ENCODE assay signal across 9 mouse cellular contexts in the genomic region with DNA sequence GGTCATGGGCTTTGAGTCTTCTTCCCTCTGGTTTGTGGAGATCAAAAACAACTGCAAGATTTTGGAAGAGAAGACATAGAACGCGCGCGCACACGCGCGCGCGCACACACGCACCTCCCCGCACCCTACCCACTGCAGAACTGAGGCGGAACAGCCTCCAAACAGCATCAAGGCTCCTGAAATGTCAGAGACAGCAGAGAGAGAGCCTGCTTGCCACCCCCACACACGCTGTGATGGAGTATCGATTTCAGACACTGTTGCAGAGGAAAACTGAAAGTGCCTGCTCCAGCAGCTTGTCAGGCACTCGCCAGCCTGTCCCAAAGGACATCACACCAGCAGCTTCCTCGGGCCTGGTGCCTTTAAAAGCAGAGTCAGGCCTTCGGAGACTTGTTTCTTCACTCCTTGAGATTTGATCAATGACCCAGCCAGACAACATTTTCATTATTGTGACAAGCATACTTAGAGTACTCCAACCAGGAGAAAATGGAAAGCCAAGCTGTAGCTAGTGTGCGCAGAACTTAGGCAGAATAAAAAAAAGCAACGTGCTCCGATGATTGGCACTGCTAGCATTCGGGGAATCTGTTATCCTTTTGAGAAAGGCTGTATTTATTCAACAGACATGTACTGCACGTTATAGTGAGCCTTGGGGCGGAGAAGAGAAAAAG.
DNase-seq lines count a peak whose midpoint lies in the region; ATAC-seq and TF ChIP-seq lines count a peak whose summit lies in the region.
"Had no signal": no experiment of that assay in that cellular context is flagged by ENCODE, and none has a peak within 500 bp of the region (broad histone marks: within the 10 kb centered on the region; RNA-seq: fewer than 3 reads in every experiment).

No protein-coding gene starts in this region.

- no peak overlapping the region for H3K9ac ChIP-seq in kidney, embryonic 14.5 days (ENCODE audit: low read depth, low read length)
- 0 out of 2 replicates have a peak overlapping the region, but pooled peaks have one; percentile 29 for H3K9ac ChIP-seq in intestine, embryonic 16.5 days (ENCODE audit: low read depth, low read length)
- H3K9ac ChIP-seq: liver, embryonic 13.5 days had no signal

- no peak for DNase-seq in kidney, postnatal 10 days
- DNase-seq in retina, postnatal 1 day: peak; percentile 26
- no peak for DNase-seq in cerebellum, postnatal 4 days (ENCODE audit: low spot score in 2 of 2)
- DNase-seq in lung, adult 2 months: no peak
- DNase-seq in adrenal gland, postnatal 25 days: no peak
- DNase-seq: liver, embryonic 13.5 days had no signal

- H3K4me3 ChIP-seq in kidney, embryonic 14.5 days (ENCODE audit: low read length): peak overlapping the region; percentile 19; the same call in 1 of the 2 replicates
- H3K4me3 ChIP-seq in cortical plate, adult 2 months (ENCODE audit: insufficient read depth, low read length): no peak overlapping the region
- no peak overlapping the region; the same call in 1 of the 2 replicates for H3K4me3 ChIP-seq in intestine, embryonic 16.5 days (ENCODE audit: low read length)
- no peak overlapping the region for H3K4me3 ChIP-seq in lung, adult 2 months (replicated peaks; ENCODE audit: extremely low read depth, low read depth, low read length)
- H3K4me3 ChIP-seq: liver, embryonic 13.5 days had no signal

- peaks cover 9% of the 10 kb centered on the region; the same call in 1 of the 2 replicates for H3K4me1 ChIP-seq in kidney, embryonic 14.5 days (ENCODE audit: control insufficient read depth, insufficient read depth, low read length)
- H3K4me1 ChIP-seq in cortical plate, adult 2 months (ENCODE audit: control insufficient read depth, insufficient read depth, low read length): peaks cover 1% of the 10 kb centered on the region; the same call in 1 of the 2 replicates
- peaks cover 11% of the 10 kb centered on the region for H3K4me1 ChIP-seq in intestine, embryonic 16.5 days (ENCODE audit: control insufficient read depth, insufficient read depth, low read length)
- no peaks in the 10 kb centered on the region for H3K4me1 ChIP-seq in lung, adult 2 months (ENCODE audit: control insufficient read depth, insufficient read depth, low read length)
- H3K4me1 ChIP-seq: liver, embryonic 13.5 days had no signal

- WGBS in kidney, embryonic 14.5 days: 55% methylated on average over 23 of the region's 23 CpGs
- WGBS in intestine, embryonic 16.5 days: 63% methylated on average over 23 of the region's 23 CpGs
- WGBS in lung, adult 2 months: 68% methylated on average over 23 of the region's 23 CpGs

- no peak for TF ChIP-seq CTCF in cortical plate, adult 2 months (IDR thresholded peaks at IDR 0.05; ENCODE audit: extremely low read depth, insufficient read depth, low read length)
- no peak for TF ChIP-seq CTCF in lung, adult 2 months (IDR thresholded peaks at IDR 0.05; ENCODE audit: insufficient read depth, low read length)

- no peak overlapping the region for H3K27ac ChIP-seq in kidney, embryonic 14.5 days (ENCODE audit: low read depth, low read length)
- H3K27ac ChIP-seq in cortical plate, adult 2 months (ENCODE audit: insufficient read depth, low read length): 0 out of 2 replicates have a peak overlapping the region, but pooled peaks have one; percentile 57
- H3K27ac ChIP-seq in intestine, embryonic 16.5 days (ENCODE audit: low read length): no peak overlapping the region
- H3K27ac ChIP-seq: liver, embryonic 13.5 days had no signal

- H3K27me3 ChIP-seq in kidney, embryonic 14.5 days (ENCODE audit: control insufficient read depth, insufficient read depth, low read length): no peaks in the 10 kb centered on the region
- no peaks in the 10 kb centered on the region for H3K27me3 ChIP-seq in intestine, embryonic 16.5 days (replicated peaks; ENCODE audit: control insufficient read depth, insufficient read depth, low read length)
- H3K27me3 ChIP-seq: liver, embryonic 13.5 days had no signal

- H3K9me3 ChIP-seq in kidney, embryonic 14.5 days (ENCODE audit: control insufficient read depth, low read length): no peaks in the 10 kb centered on the region
- no peaks in the 10 kb centered on the region for H3K9me3 ChIP-seq in intestine, embryonic 16.5 days (ENCODE audit: control insufficient read depth, low read length)

- no peaks in the 10 kb centered on the region for H3K36me3 ChIP-seq in kidney, embryonic 14.5 days (ENCODE audit: control insufficient read depth, insufficient read depth, low read length)
- H3K36me3 ChIP-seq in intestine, embryonic 16.5 days (ENCODE audit: control insufficient read depth, insufficient read depth, low read length): no peaks in the 10 kb centered on the region
- H3K36me3 ChIP-seq: liver, embryonic 13.5 days had no signal

- peak; percentile 50; the same call in 1 of the 2 replicates for ATAC-seq in kidney, embryonic 14.5 days (ENCODE audit: low FRiP score, low TSS enrichment)
- no peak for ATAC-seq in intestine, embryonic 16.5 days

- no peak for TF ChIP-seq POLR2A in cortical plate, adult 2 months (IDR thresholded peaks at IDR 0.05; ENCODE audit: extremely low read depth, insufficient read depth, low read length)
- TF ChIP-seq POLR2A in lung, adult 2 months (IDR thresholded peaks at IDR 0.05; ENCODE audit: borderline replicate concordance, extremely low read depth, low read depth, low read length): no peak

- H3K4me2 ChIP-seq in kidney, embryonic 14.5 days (replicated peaks; ENCODE audit: low read depth, low read length): peak overlapping the region; percentile 25; the same call in 1 of the 2 replicates
- peak overlapping the region; percentile 42 for H3K4me2 ChIP-seq in intestine, embryonic 16.5 days (ENCODE audit: low read depth, low read length)
- H3K4me2 ChIP-seq: liver, embryonic 13.5 days had no signal
